Mouse (Mus musculus): ENCODE measurements around the gene Snip1. TPM values are rescaled to one million over a fixed set of nuclear protein-coding genes. Genes with fewer than 3 reads are reported as not detected.

Snip1 gene
- polyA plus RNA-seq, 1 experiment: 19.1 TPM

GRCm38 (mm10) chr4:125085346-125085841 lies 18.9 kb downstream of the Snip1 start:
- Histone ChIP-seq H3K79me2 (ENCODE audit: control insufficient read depth, insufficient read depth) (peaks cover 24% of the 10 kb centered on the region), H3K4me3 (ENCODE audit: insufficient read depth, poor library complexity, severe bottlenecking) (peak overlapping the region; percentile 52), H3K27me3 (ENCODE audit: control insufficient read depth, insufficient read depth, insufficient read length) (no peaks in the 10 kb centered on the region), H3ac (ENCODE audit: control insufficient read depth, insufficient read length, low read depth) (peak overlapping the region; percentile 94), H3K79me3 (ENCODE audit: low read depth) (peaks cover 15% of the 10 kb centered on the region), H3K36me3 (ENCODE audit: control insufficient read depth, insufficient read depth) (peaks cover 25% of the 10 kb centered on the region)
- TF ChIP-seq CTCF (IDR thresholded peaks at IDR 0.05; ENCODE audit: control insufficient read depth, insufficient read depth, insufficient read length) (peak; percentile 0), MYOD1 (IDR thresholded peaks at IDR 0.05; ENCODE audit: control insufficient read depth, insufficient read length, low read depth) (no peak)

GRCm38 (mm10) chr4:125093031-125093430 lies 26.6 kb downstream of the Snip1 start:
- Histone ChIP-seq H3K79me3 (ENCODE audit: low read depth) (peaks cover 11% of the 10 kb centered on the region), H3K36me3 (ENCODE audit: control insufficient read depth, insufficient read depth) (peaks cover 38% of the 10 kb centered on the region), H3K27me3 (ENCODE audit: control insufficient read depth, insufficient read depth, insufficient read length) (no peaks in the 10 kb centered on the region), H3ac (ENCODE audit: control insufficient read depth, insufficient read length, low read depth) (no peak overlapping the region), H3K4me3 (ENCODE audit: insufficient read depth, poor library complexity, severe bottlenecking) (no peak overlapping the region), H3K79me2 (ENCODE audit: control insufficient read depth, insufficient read depth) (peaks cover 38% of the 10 kb centered on the region)
- TF ChIP-seq MYOD1 (IDR thresholded peaks at IDR 0.05; ENCODE audit: control insufficient read depth, insufficient read length, low read depth) (no peak), CEBPB (IDR thresholded peaks at IDR 0.05; ENCODE audit: low read depth) (no peak), MAX (IDR thresholded peaks at IDR 0.05) (no peak), MYOG (IDR thresholded peaks at IDR 0.05; ENCODE audit: control insufficient read depth, extremely low read depth, insufficient read length) (no peak), FOSL1 (IDR thresholded peaks at IDR 0.05; ENCODE audit: insufficient read depth, low read length, poor library complexity, severe bottlenecking) (no peak), USF1 (IDR thresholded peaks at IDR 0.05; ENCODE audit: low read depth) (no peak), CTCF (IDR thresholded peaks at IDR 0.05; ENCODE audit: control insufficient read depth, insufficient read depth, insufficient read length) (no peak)

GRCm38 (mm10) chr4:125096066-125096465 lies 29.6 kb downstream of the Snip1 start:
- TF ChIP-seq FOSL1 (IDR thresholded peaks at IDR 0.05; ENCODE audit: insufficient read depth, low read length, poor library complexity, severe bottlenecking) (no peak), MYOD1 (IDR thresholded peaks at IDR 0.05; ENCODE audit: control insufficient read depth, insufficient read length, low read depth) (no peak), MYOG (IDR thresholded peaks at IDR 0.05; ENCODE audit: control insufficient read depth, extremely low read depth, insufficient read length) (no peak), MAX (IDR thresholded peaks at IDR 0.05) (no peak), CTCF (IDR thresholded peaks at IDR 0.05; ENCODE audit: control insufficient read depth, insufficient read depth, insufficient read length) (no peak), USF1 (IDR thresholded peaks at IDR 0.05; ENCODE audit: low read depth) (no peak), CEBPB (IDR thresholded peaks at IDR 0.05; ENCODE audit: low read depth) (no peak)
- Histone ChIP-seq H3K27me3 (ENCODE audit: control insufficient read depth, insufficient read depth, insufficient read length) (no peaks in the 10 kb centered on the region), H3K36me3 (ENCODE audit: control insufficient read depth, insufficient read depth) (peaks cover 13% of the 10 kb centered on the region), H3K4me3 (ENCODE audit: insufficient read depth, poor library complexity, severe bottlenecking) (no peak overlapping the region), H3K79me2 (ENCODE audit: control insufficient read depth, insufficient read depth) (peaks cover 49% of the 10 kb centered on the region), H3K79me3 (ENCODE audit: low read depth) (peaks cover 14% of the 10 kb centered on the region), H3ac (ENCODE audit: control insufficient read depth, insufficient read length, low read depth) (no peak overlapping the region)

GRCm38 (mm10) chr4:125097412-125097811 lies 30.9 kb downstream of the Snip1 start:
- Histone ChIP-seq H3K36me3 (ENCODE audit: control insufficient read depth, insufficient read depth) (peaks cover 8% of the 10 kb centered on the region), H3K79me3 (ENCODE audit: low read depth) (peaks cover 17% of the 10 kb centered on the region), H3K79me2 (ENCODE audit: control insufficient read depth, insufficient read depth) (peaks cover 55% of the 10 kb centered on the region), H3ac (ENCODE audit: control insufficient read depth, insufficient read length, low read depth) (no peak overlapping the region), H3K4me3 (ENCODE audit: insufficient read depth, poor library complexity, severe bottlenecking) (no peak overlapping the region), H3K27me3 (ENCODE audit: control insufficient read depth, insufficient read depth, insufficient read length) (no peaks in the 10 kb centered on the region)
- TF ChIP-seq MYOD1 (IDR thresholded peaks at IDR 0.05; ENCODE audit: control insufficient read depth, insufficient read length, low read depth) (peak; percentile 50), MYOG (IDR thresholded peaks at IDR 0.05; ENCODE audit: control insufficient read depth, extremely low read depth, insufficient read length) (no peak)

- H3K36me3 ChIP-seq (ENCODE audit: control insufficient read depth, insufficient read depth): peaks cover 10% of the 10 kb centered on the region
- H3K4me3 ChIP-seq (ENCODE audit: insufficient read depth, poor library complexity, severe bottlenecking): no peak overlapping the region
- TF ChIP-seq MYOD1 (IDR thresholded peaks at IDR 0.05; ENCODE audit: control insufficient read depth, insufficient read length, low read depth) (no peak), CTCF (IDR thresholded peaks at IDR 0.05; ENCODE audit: control insufficient read depth, insufficient read depth, insufficient read length) (peak; percentile 59)
- H3ac ChIP-seq (ENCODE audit: control insufficient read depth, insufficient read length, low read depth): no peak overlapping the region
- H3K27me3 ChIP-seq (ENCODE audit: control insufficient read depth, insufficient read depth, insufficient read length): no peaks in the 10 kb centered on the region
- peaks cover 37% of the 10 kb centered on the region for H3K79me2 ChIP-seq (ENCODE audit: control insufficient read depth, insufficient read depth)
- H3K79me3 ChIP-seq (ENCODE audit: low read depth): peaks cover 15% of the 10 kb centered on the region
Measured at GRCm38 (mm10) chr4:125099458-125099857, 33.0 kb downstream of the Snip1 start.

GRCm38 (mm10) chr4:125101334-125101733 lies 34.9 kb downstream of the Snip1 start:
- Histone ChIP-seq H3K36me3 (ENCODE audit: control insufficient read depth, insufficient read depth) (peaks cover 18% of the 10 kb centered on the region), H3K79me3 (ENCODE audit: low read depth) (peaks cover 15% of the 10 kb centered on the region), H3ac (ENCODE audit: control insufficient read depth, insufficient read length, low read depth) (no peak overlapping the region), H3K4me3 (ENCODE audit: insufficient read depth, poor library complexity, severe bottlenecking) (no peak overlapping the region), H3K79me2 (ENCODE audit: control insufficient read depth, insufficient read depth) (peaks cover 27% of the 10 kb centered on the region), H3K27me3 (ENCODE audit: control insufficient read depth, insufficient read depth, insufficient read length) (no peaks in the 10 kb centered on the region)
- no peak for TF ChIP-seq MAX (IDR thresholded peaks at IDR 0.05)
- no peak for TF ChIP-seq MYOD1 (IDR thresholded peaks at IDR 0.05; ENCODE audit: control insufficient read depth, insufficient read length, low read depth)
- TF ChIP-seq USF1 (IDR thresholded peaks at IDR 0.05; ENCODE audit: low read depth): no peak
